Mouse (Mus musculus) heart, adult 11 months (tissue): Measurements from ENCODE around the gene Nek9.

Source experiments
- DNase-seq: peaks from one replicate; pipeline ENCODE4 v3.0.0; 2022

Gene Nek9

GRCm38 (mm10) chr12:85339243-85339729 is at the start of gene Nek9:
Gene Nek9 (minus strand): TSS chr12:85339362.
- DNase-seq: peak; percentile 99

- no peak for DNase-seq
Observed at GRCm38 (mm10) chr12:85385995-85386375, 46.8 kb upstream of the Nek9 start.

- peak; percentile 96 for DNase-seq
Observed at GRCm38 (mm10) chr12:85385329-85385994, 46.3 kb upstream of the Nek9 start.

- peak; percentile 79 for DNase-seq
Observed at GRCm38 (mm10) chr12:85382761-85383680, 43.9 kb upstream of the Nek9 start.

GRCm38 (mm10) chr12:85381570-85381969 is 42.4 kb upstream of the Nek9 start:
- DNase-seq: no peak

- DNase-seq: no peak
Observed at GRCm38 (mm10) chr12:85380942-85381341, 41.8 kb upstream of the Nek9 start.

- no peak for DNase-seq
Observed at GRCm38 (mm10) chr12:85380308-85380707, 41.1 kb upstream of the Nek9 start.

GRCm38 (mm10) chr12:85378271-85378670 is 39.1 kb upstream of the Nek9 start:
- no peak for DNase-seq

- peak; percentile 99 for DNase-seq
Observed at GRCm38 (mm10) chr12:85374561-85375272, 35.6 kb upstream of the Nek9 start, which contains the start of gene Tmed10. Gene Tmed10 (minus strand): TSS chr12:85374847.

GRCm38 (mm10) chr12:85373591-85374560 is 34.7 kb upstream of the Nek9 start:
- peak; percentile 98 for DNase-seq

- no peak for DNase-seq
Observed at GRCm38 (mm10) chr12:85372068-85372665, 33.0 kb upstream of the Nek9 start.

GRCm38 (mm10) chr12:85368441-85369063 is 29.4 kb upstream of the Nek9 start:
- no peak for DNase-seq

- peak; percentile 97 for DNase-seq
Observed at GRCm38 (mm10) chr12:85366271-85366670, 27.1 kb upstream of the Nek9 start.

GRCm38 (mm10) chr12:85362510-85362909 is 23.3 kb upstream of the Nek9 start:
- no peak for DNase-seq

- DNase-seq: no peak
Observed at GRCm38 (mm10) chr12:85361580-85361979, 22.4 kb upstream of the Nek9 start.

- no peak for DNase-seq
Observed at GRCm38 (mm10) chr12:85361165-85361564, 22.0 kb upstream of the Nek9 start.

GRCm38 (mm10) chr12:85354061-85354460 is 14.9 kb upstream of the Nek9 start:
- no peak for DNase-seq

GRCm38 (mm10) chr12:85350407-85351232 is 11.5 kb upstream of the Nek9 start:
- DNase-seq: peak; percentile 96

GRCm38 (mm10) chr12:85348338-85348737 is 9.2 kb upstream of the Nek9 start:
- DNase-seq: peak; percentile 96

GRCm38 (mm10) chr12:85347196-85347595 is 8.0 kb upstream of the Nek9 start:
- peak; percentile 89 for DNase-seq
